Mouse (Mus musculus) c-Kit-positive CD71-negative TER-119-negative erythroid progenitor cells, embryonic 14.5 days (primary cell): Measurements from ENCODE around the gene Rem1.

Source experiments
- DNase-seq: peaks from one replicate; pipeline ENCODE4 v3.0.0-alpha.2; 2013; ENCODE audit warnings: low read depth

The Rem1 gene

DNA sequence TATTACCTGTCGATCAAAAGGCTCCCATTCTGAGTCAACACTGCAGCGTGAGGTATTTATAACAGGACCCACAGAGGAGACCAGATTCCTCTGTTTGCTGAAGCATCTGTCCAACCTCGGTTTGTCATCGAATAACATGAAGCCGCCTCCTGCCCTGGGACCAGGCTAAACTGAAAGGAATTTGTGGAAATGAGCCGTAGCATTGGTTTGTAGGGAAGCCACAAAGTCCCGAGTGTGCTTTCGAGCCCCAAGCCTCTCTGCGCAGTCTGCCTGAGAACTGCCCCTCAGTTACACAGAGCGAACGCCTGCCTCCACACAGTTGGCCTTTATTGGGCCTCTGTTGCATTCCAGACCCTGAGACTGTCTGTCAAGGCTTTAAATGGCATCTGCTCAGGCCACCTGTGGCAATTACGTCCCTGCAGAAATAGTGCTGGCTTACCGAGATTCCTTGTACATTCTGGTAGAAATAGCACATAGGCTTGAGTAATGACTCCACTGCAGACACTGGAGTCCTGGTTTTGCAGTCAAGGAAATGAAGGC, 48.6 kb downstream of the Rem1 start:
- DNase-seq: no peak

- DNase-seq: no peak
These were observed 51.6 kb downstream of the Rem1 start for GRCm38 (mm10) chr2:152678302-152678701.

DNA sequence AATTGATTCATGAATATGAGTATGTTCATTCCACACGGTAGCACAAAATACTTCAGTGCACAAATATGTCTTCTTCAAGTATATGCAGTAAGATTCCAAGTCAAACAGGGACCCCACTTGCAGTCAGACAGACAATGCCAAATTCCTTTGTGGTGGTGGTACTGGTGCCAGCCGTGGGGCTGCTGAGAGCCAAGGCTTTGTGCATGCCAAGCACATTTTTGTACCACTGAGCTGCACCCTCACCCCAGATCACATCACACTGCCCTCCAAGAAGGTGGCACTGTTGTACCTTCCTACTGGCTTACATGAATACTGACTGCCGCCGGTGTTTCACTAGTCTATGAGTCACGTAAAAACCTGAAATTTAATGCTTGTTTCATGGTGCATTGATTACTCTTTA, 52.2 kb downstream of the Rem1 start:
- no peak for DNase-seq

GRCm38 (mm10) chr2:152679701-152680355, 53.1 kb downstream of the Rem1 start:
- DNase-seq: no peak

- no peak for DNase-seq
These were observed 56.3 kb downstream of the Rem1 start for GRCm38 (mm10) chr2:152683086-152683485.
